Mouse (Mus musculus) liver, postnatal 0 days (tissue): ENCODE results near the gene Wnt7b.

Experiments used
- CTCF ChIP-seq: sonication (generic); IDR thresholded peaks from 2 replicates; pipeline ENCODE4 v1.5.1; 2016; ENCODE audit warnings: antibody characterized with exemption, low read depth
- EP300 ChIP-seq: IDR thresholded peaks from 2 replicates; pipeline ENCODE4 v1.6.1; 2016; ENCODE audit warnings: antibody characterized with exemption, low read depth, mild to moderate bottlenecking

GRCm38 (mm10) chr15:85599887-85600695, 17.8 kb upstream of the Wnt7b start:
- TF ChIP-seq CTCF (no peak), EP300 (no peak)
